Mouse (Mus musculus): ENCODE results near the gene Sit1. TPM values are rescaled to one million over a fixed set of nuclear protein-coding genes. Genes with fewer than 3 reads are reported as not detected.

The Sit1 gene
- polyA plus RNA-seq, 1 experiment from 2014 or later: not detected

DNA sequence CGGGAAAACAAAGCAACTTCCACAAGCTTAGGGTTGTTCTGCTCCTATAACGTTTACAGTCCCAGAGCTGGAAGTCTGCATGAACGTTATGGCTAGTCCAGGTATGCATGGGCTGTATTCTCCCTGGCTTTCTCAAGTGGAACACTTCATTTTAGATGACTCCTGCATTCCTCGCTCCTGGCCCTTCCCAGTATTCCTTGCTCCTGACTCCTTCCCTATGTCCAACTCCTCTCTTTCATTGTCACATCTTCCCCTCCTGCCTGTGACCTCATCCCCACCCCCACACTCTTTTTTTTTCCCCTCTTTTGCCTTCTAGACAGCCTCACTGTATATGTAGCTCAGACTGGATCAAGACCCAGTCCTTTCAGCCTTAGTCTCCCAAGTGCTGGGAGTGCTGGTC lies 30.3 kb upstream of the Sit1 start:
- H3K4me1 ChIP-seq (ENCODE audit: control insufficient read depth, insufficient read depth, low read length): no peaks in the 10 kb centered on the region; the same call in 1 of the 2 replicates
- no peak overlapping the region for H3K4me2 ChIP-seq (ENCODE audit: low read length)
- no peak overlapping the region for H3K27ac ChIP-seq (ENCODE audit: low read length)
- peaks cover under 1% of the 10 kb centered on the region; the same call in 1 of the 2 replicates for H3K27me3 ChIP-seq (ENCODE audit: control insufficient read depth, insufficient read depth, low read depth, low read length)
- no peak for ATAC-seq
- no peaks in the 10 kb centered on the region for H3K36me3 ChIP-seq (ENCODE audit: control insufficient read depth, insufficient read depth, low read length)
- WGBS: 81% methylated on average over 4 of the region's 4 CpGs
- H3K4me3 ChIP-seq (ENCODE audit: low read depth, low read length): no peak overlapping the region
- no peaks in the 10 kb centered on the region for H3K9me3 ChIP-seq (replicated peaks; ENCODE audit: control insufficient read depth, low read length, poor library complexity, severe bottlenecking)
- no peak overlapping the region for H3K9ac ChIP-seq (ENCODE audit: low read depth, low read length)

DNA sequence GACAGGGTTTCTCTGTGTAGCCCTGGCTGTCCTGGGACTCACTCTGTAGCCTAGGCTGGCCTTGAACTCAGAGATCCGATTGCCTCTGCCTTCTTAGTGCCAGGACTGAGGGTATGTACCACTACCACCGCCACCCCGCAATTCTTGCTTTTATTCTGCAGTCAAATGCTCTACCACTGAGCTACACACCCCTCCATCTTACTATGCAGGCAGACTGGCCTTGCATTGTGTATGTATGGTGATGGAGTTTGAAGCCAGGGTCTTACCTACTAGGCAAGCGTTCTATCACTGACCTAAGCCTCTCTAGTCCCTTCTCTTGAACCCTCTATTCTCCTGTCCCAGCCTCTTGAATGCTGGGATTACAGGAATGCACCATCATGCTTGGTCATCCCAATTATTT lies 29.8 kb upstream of the Sit1 start:
- no peak overlapping the region for H3K9ac ChIP-seq (ENCODE audit: low read depth, low read length)
- H3K9me3 ChIP-seq (replicated peaks; ENCODE audit: control insufficient read depth, low read length, poor library complexity, severe bottlenecking): no peaks in the 10 kb centered on the region
- H3K4me2 ChIP-seq (ENCODE audit: low read length): no peak overlapping the region
- 91% methylated on average over 4 of the region's 4 CpGs for WGBS
- ATAC-seq: no peak
- no peaks in the 10 kb centered on the region for H3K27me3 ChIP-seq (ENCODE audit: control insufficient read depth, insufficient read depth, low read depth, low read length)
- H3K27ac ChIP-seq (ENCODE audit: low read length): no peak overlapping the region
- H3K36me3 ChIP-seq (ENCODE audit: control insufficient read depth, insufficient read depth, low read length): no peaks in the 10 kb centered on the region
- no peak overlapping the region for H3K4me3 ChIP-seq (ENCODE audit: low read depth, low read length)
- H3K4me1 ChIP-seq (ENCODE audit: control insufficient read depth, insufficient read depth, low read length): peaks cover 2% of the 10 kb centered on the region; the same call in 1 of the 2 replicates

DNA sequence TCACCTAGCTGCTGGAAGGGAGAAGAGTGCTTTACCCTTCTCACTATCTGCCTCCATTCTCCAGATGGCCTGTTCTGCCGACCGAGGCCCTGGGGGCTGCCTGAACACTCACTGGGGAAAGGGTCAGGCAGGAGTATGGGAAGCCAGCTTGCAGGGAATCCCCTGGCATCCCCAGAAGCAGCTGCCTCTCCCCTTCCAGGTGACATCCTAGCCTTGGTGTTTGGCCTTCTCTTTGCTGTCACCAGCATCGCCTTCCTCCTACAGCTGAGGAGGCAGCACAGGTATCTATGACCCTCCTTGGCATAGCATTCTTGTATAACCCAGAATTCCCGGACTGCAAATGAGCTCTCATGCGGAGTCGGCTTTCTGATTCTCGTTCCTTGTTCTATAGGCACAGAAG lies 29.1 kb upstream of the Sit1 start:
- Histone ChIP-seq H3K36me3 (ENCODE audit: control insufficient read depth, insufficient read depth, low read length) (no peaks in the 10 kb centered on the region), H3K4me2 (ENCODE audit: low read length) (no peak overlapping the region), H3K9me3 (replicated peaks; ENCODE audit: control insufficient read depth, low read length, poor library complexity, severe bottlenecking) (no peaks in the 10 kb centered on the region), H3K9ac (ENCODE audit: low read depth, low read length) (no peak overlapping the region), H3K4me1 (ENCODE audit: control insufficient read depth, insufficient read depth, low read length) (peaks cover 6% of the 10 kb centered on the region), H3K27ac (ENCODE audit: low read length) (no peak overlapping the region), H3K4me3 (ENCODE audit: low read depth, low read length) (no peak overlapping the region), H3K27me3 (ENCODE audit: control insufficient read depth, insufficient read depth, low read depth, low read length) (no peaks in the 10 kb centered on the region; the same call in 1 of the 2 replicates)
- no peak for ATAC-seq
- WGBS: 71% methylated on average over 7 of the region's 7 CpGs

DNA sequence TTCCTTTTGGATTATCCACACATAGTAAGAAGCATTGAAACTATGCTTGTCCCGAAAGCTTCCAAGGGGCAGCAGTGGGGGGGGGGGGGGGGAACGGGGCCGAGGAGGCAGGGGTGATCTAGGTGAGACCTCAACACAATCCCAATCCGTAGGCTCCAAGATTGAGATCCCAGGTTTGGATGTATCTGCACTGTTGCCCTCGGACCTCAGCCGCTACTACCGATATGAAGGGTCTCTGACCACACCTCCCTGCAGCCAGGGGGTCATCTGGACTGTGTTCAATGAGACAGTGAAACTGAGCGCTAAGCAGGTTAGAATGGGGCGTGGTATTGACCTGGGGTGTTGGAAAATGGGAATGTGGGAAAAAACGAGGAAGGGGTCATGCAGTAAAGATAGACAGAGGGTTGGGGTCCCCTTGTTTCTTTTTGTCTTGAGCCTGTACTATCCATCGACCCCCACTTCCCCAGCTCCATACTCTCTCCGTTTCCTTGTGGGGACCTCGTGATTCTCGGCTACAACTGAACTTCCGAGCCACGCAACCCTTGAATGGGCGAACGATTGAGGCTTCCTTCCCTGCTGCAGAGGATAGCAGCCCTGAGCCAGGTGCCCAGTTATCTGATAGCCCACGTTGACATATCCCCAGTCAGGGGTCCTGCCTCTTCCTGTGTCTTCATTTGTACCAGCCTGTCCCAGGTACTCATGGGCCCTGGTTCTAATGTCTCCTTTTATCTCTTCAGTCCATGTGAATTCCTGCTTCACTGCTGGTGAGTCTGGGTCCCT lies 28.3 kb upstream of the Sit1 start:
- no peak overlapping the region for H3K4me3 ChIP-seq (ENCODE audit: low read depth, low read length)
- peaks cover 6% of the 10 kb centered on the region for H3K4me1 ChIP-seq (ENCODE audit: control insufficient read depth, insufficient read depth, low read length)
- WGBS: 78% methylated on average over 19 of the region's 19 CpGs
- ATAC-seq: no peak
- H3K9ac ChIP-seq (ENCODE audit: low read depth, low read length): no peak overlapping the region
- H3K36me3 ChIP-seq (ENCODE audit: control insufficient read depth, insufficient read depth, low read length): no peaks in the 10 kb centered on the region
- peaks cover 4% of the 10 kb centered on the region; the same call in 1 of the 2 replicates for H3K27me3 ChIP-seq (ENCODE audit: control insufficient read depth, insufficient read depth, low read depth, low read length)
- H3K4me2 ChIP-seq (ENCODE audit: low read length): no peak overlapping the region
- no peaks in the 10 kb centered on the region for H3K9me3 ChIP-seq (replicated peaks; ENCODE audit: control insufficient read depth, low read length, poor library complexity, severe bottlenecking)
- H3K27ac ChIP-seq (ENCODE audit: low read length): no peak overlapping the region

DNA sequence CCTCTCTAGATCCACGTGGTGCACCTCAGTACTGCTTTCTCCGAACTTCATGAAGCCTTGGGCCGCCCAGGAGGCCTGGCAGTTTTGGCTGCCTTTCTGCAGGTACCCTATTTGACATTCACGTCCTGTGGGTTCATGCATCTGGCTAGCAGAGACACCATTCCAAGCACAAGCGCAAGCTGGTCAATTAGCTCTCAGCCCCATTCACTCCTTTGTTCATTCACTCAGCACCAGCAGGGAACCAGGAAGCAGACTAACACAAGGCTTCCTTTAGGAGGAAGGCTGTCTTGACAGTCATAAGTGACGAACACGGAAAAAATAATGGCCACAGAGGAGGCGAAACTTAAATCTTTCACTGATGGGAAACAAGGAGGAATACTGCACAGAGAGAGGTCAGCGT lies 25.6 kb upstream of the Sit1 start:
- 26% methylated on average over 9 of the region's 9 CpGs for WGBS
- Histone ChIP-seq H3K9me3 (replicated peaks; ENCODE audit: control insufficient read depth, low read length, poor library complexity, severe bottlenecking) (no peaks in the 10 kb centered on the region), H3K9ac (ENCODE audit: low read depth, low read length) (no peak overlapping the region), H3K4me3 (ENCODE audit: low read depth, low read length) (no peak overlapping the region), H3K4me2 (ENCODE audit: low read length) (no peak overlapping the region), H3K27ac (ENCODE audit: low read length) (no peak overlapping the region), H3K36me3 (ENCODE audit: control insufficient read depth, insufficient read depth, low read length) (no peaks in the 10 kb centered on the region), H3K4me1 (ENCODE audit: control insufficient read depth, insufficient read depth, low read length) (peaks cover 6% of the 10 kb centered on the region), H3K27me3 (ENCODE audit: control insufficient read depth, insufficient read depth, low read depth, low read length) (peaks cover 5% of the 10 kb centered on the region; the same call in 1 of the 2 replicates)
- ATAC-seq: no peak

DNA sequence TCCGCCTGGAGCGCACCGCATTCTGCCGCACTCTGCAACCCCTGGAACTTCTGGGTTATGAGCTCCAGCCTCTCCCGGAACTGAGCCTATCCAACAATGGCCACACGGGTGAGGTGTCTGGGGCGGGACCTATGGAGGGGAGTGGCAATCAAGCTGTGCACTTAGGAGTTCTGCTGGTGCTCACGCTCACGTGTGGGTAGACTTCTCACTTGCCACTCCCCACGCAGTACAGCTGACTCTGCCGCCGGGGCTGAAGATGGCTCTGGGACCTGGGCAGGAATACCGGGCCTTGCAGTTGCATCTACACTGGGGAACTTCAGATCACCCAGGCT lies 25.1 kb upstream of the Sit1 start:
- Histone ChIP-seq H3K9ac (ENCODE audit: low read depth, low read length) (peak overlapping the region; percentile 2; the same call in 1 of the 2 replicates), H3K27ac (ENCODE audit: low read length) (no peak overlapping the region), H3K36me3 (ENCODE audit: control insufficient read depth, insufficient read depth, low read length) (no peaks in the 10 kb centered on the region), H3K4me1 (ENCODE audit: control insufficient read depth, insufficient read depth, low read length) (peaks cover 6% of the 10 kb centered on the region), H3K9me3 (replicated peaks; ENCODE audit: control insufficient read depth, low read length, poor library complexity, severe bottlenecking) (no peaks in the 10 kb centered on the region), H3K27me3 (ENCODE audit: control insufficient read depth, insufficient read depth, low read depth, low read length) (peaks cover 5% of the 10 kb centered on the region; the same call in 1 of the 2 replicates), H3K4me3 (ENCODE audit: low read depth, low read length) (peak overlapping the region; percentile 1), H3K4me2 (ENCODE audit: low read length) (peak overlapping the region; percentile 47)
- no peak for ATAC-seq
- 5% methylated on average over 13 of the region's 13 CpGs for WGBS

DNA sequence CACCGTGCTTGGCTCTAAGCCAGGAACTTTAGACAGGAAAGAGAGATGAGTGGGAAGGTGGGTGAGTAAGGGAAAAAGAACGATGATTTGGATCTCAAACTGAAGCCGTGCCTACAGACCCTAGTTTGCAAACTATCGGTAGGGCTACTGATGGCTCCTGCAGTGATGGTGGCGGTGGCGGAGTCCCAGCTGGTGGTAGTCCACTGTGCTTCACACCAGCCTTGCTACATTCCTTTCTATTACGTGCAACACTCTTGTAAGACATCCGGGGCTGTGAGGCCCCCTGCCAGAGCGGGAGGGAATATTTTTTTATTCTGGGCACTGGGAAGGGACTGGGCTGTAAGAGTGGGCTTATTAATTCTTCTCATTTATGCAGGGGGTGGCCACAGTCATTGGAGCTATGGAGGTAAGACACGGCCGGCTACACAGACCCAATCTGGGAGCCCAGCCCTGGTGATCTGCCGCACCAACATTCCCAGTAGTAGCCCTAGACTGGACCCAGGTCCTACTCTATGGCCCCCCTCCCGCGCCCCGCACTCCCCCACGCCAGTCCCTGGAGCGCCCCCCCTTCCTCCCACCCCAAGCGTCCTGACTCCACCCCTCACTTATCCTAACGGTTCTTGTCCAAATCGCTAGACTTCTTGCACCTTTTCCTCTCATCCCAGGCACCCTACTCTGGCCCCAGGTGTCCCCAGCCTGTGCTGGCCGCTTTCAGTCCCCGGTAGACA lies 24.6 kb upstream of the Sit1 start:
- Histone ChIP-seq H3K4me3 (ENCODE audit: low read depth, low read length) (peak overlapping the region; percentile 1), H3K27ac (ENCODE audit: low read length) (no peak overlapping the region), H3K36me3 (ENCODE audit: control insufficient read depth, insufficient read depth, low read length) (no peaks in the 10 kb centered on the region), H3K4me2 (ENCODE audit: low read length) (peak overlapping the region; percentile 47), H3K9me3 (replicated peaks; ENCODE audit: control insufficient read depth, low read length, poor library complexity, severe bottlenecking) (no peaks in the 10 kb centered on the region), H3K27me3 (ENCODE audit: control insufficient read depth, insufficient read depth, low read depth, low read length) (peaks cover 5% of the 10 kb centered on the region; the same call in 1 of the 2 replicates), H3K9ac (ENCODE audit: low read depth, low read length) (peak overlapping the region; percentile 2; the same call in 1 of the 2 replicates), H3K4me1 (ENCODE audit: control insufficient read depth, insufficient read depth, low read length) (peaks cover 6% of the 10 kb centered on the region)
- no peak for ATAC-seq
- 15% methylated on average over 21 of the region's 22 CpGs for WGBS

DNA sequence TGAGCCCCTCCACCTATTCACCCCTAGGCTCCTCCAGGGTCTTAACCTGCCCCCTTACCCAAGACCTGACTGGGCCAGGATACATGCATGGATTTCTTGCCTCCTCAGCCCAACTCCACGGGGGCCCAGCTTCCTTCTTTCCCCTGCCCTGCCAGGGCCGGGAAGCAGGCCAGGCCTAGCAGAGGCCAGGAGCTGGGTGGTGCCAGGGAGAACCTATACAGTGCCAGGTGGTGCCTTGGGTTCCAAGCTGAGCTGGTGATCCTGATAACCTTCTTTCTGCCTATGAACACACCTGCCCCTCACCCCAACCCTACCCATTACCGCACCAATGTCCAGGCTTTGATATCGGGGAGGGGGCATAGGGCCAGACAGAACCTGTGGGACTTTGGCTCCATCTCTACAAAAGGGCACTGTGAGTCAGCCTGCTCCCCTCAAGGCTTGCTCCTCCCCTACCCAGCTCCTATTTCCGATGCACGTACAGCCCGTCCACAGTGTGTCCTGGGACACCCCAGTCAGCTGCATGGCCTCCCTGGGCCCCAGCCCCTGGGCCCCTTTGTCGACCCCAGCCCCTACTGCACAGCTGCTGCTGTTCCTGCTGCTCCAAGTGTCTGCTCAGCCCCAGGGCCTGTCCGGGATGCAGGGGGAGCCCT lies 23.1 kb upstream of the Sit1 start, which contains the start of gene Car9:
TSS of gene Car9 (plus strand) at position 431 of the 650 bp plus-strand sequence.
- no peak within 1 kb of the TSS for H3K27ac ChIP-seq (ENCODE audit: low read length)
- no peaks in the 10 kb centered on the region for H3K36me3 ChIP-seq (ENCODE audit: control insufficient read depth, insufficient read depth, low read length)
- H3K9ac ChIP-seq (ENCODE audit: low read depth, low read length): no peak within 1 kb of the TSS
- peaks cover 6% of the 10 kb centered on the region for H3K4me1 ChIP-seq (ENCODE audit: control insufficient read depth, insufficient read depth, low read length)
- no peak within 1 kb of the TSS for H3K4me3 ChIP-seq (ENCODE audit: low read depth, low read length)
- no peak for ATAC-seq
- WGBS: 50% methylated on average over 9 of the region's 9 CpGs
- H3K27me3 ChIP-seq (ENCODE audit: control insufficient read depth, insufficient read depth, low read depth, low read length): peaks cover 5% of the 10 kb centered on the region; the same call in 1 of the 2 replicates
- no peaks in the 10 kb centered on the region for H3K9me3 ChIP-seq (replicated peaks; ENCODE audit: control insufficient read depth, low read length, poor library complexity, severe bottlenecking)
- no peak within 1 kb of the TSS for H3K4me2 ChIP-seq (ENCODE audit: low read length)

Measured in midbrain, embryonic 16.5 days (tissue).